Mouse (Mus musculus) hindbrain, postnatal 0 days (tissue): ENCODE results near the gene Tenm2. TPM values are rescaled to one million over a fixed set of nuclear protein-coding genes. Genes with fewer than 3 reads are reported as not detected.
A peak's percentile ranks its signal among the peaks of the same experiment; 100 is the strongest.

Source experiments
- ATAC-seq: fragments of 200-750 bp; cut with Nextera tagmentation; 2 replicates; pipeline ENCODE4 v1.8.0; 2017; ENCODE audit warnings: mild to moderate bottlenecking, moderate TSS enrichment, moderate library complexity
- DNase-seq: peaks from one replicate; pipeline ENCODE4 v3.0.0-alpha.2; 2015; ENCODE audit warnings: low spot score
- H3K27ac ChIP-seq: fragments of 300-500 bp; sonication (generic); 2 replicates; pipeline ENCODE4 v1.5.1; 2014; ENCODE audit warnings: mild to moderate bottlenecking
- H3K27me3 ChIP-seq: fragments of 300-500 bp; sonication (generic); 2 replicates; pipeline ENCODE4 v1.6.1; 2014; ENCODE audit warnings: low read length, mixed read lengths; ENCODE audit not compliant: insufficient read depth
- H3K36me3 ChIP-seq: fragments of 300-500 bp; sonication (generic); 2 replicates; pipeline ENCODE4 v1.6.1; 2014; ENCODE audit warnings: low read length, mixed read lengths; ENCODE audit not compliant: insufficient read depth
- H3K4me1 ChIP-seq: fragments of 300-500 bp; sonication (generic); 2 replicates; pipeline ENCODE4 v1.6.1; 2014; ENCODE audit warnings: antibody characterized with exemption, low read length, mixed read lengths; ENCODE audit not compliant: insufficient read depth
- H3K4me2 ChIP-seq: fragments of 300-500 bp; sonication (generic); 2 replicates; pipeline ENCODE4 v1.6.1; 2014; ENCODE audit warnings: low read depth, mild to moderate bottlenecking, low read length, moderate library complexity, mixed read lengths
- H3K4me3 ChIP-seq: fragments of 300-500 bp; sonication (generic); 2 replicates; pipeline ENCODE4 v1.5.1; 2014; ENCODE audit warnings: low read length
- H3K9ac ChIP-seq: fragments of 300-500 bp; sonication (generic); replicated peaks from 2 replicates; pipeline ENCODE4 v1.6.1; 2014; ENCODE audit warnings: mild to moderate bottlenecking, low read length, moderate library complexity, mixed read lengths
- H3K9me3 ChIP-seq: fragments of 300-500 bp; sonication (generic); 2 replicates; pipeline ENCODE4 v1.6.1; 2016; ENCODE audit warnings: low read length, mixed read lengths
- CTCF ChIP-seq: IDR thresholded peaks from 2 replicates; pipeline ENCODE4 v1.5.1; 2016; ENCODE audit warnings: antibody characterized with exemption, control low read depth, low read depth
- WGBS: fragments of 180-500 bp; shearing (Covaris S2); extraction: QIAGEN DNeasy Blood & Tissue Kit; methylation state at CpG from one replicate; pipeline ENCODE4 v1.1.7; 2014; 5-methylcytosine and 5-hydroxymethylcytosine counted together
- polyA plus RNA-seq: library from polyadenylated mRNA; unstranded; fragments of >200 nt; fragmentation: Nextera tagmentation; extraction: Ambion mirVana; gene quantifications from 2 replicates; pipeline ENCODE4 v1.2.1, GENCODE M21; 2015
- total RNA-seq: library from RNA; depleted of rRNA; stranded (reverse); fragments of >200 nt; gene quantifications from 2 replicates; pipeline ENCODE4 v1.2.3, GENCODE M21; 2014

Tenm2 gene
- total and polyA plus RNA-seq, 2 experiments from 2014 or later = 30.1 to 78.0 TPM

- Histone ChIP-seq H3K4me1 (no peaks in the 10 kb centered on the region), H3K27ac (no peak overlapping the region), H3K36me3 (no peaks in the 10 kb centered on the region), H3K4me3 (no peak overlapping the region), H3K27me3 (no peaks in the 10 kb centered on the region), H3K4me2 (no peak overlapping the region), H3K9me3 (no peaks in the 10 kb centered on the region), H3K9ac (no peak overlapping the region)
- ATAC-seq = no peak
- no peak for TF ChIP-seq CTCF
- WGBS = 59% methylated on average over 1 of the region's 1 CpGs
- DNase-seq = no peak
These were observed 8.4 kb downstream of the Tenm2 start for GRCm38 (mm10) chr11:37227404-37227803.

- WGBS = 90% methylated on average over 10 of the region's 10 CpGs
- no peaks in the 10 kb centered on the region for H3K36me3 ChIP-seq
- H3K27me3 ChIP-seq = no peaks in the 10 kb centered on the region
- no peak for TF ChIP-seq CTCF
- H3K9me3 ChIP-seq = no peaks in the 10 kb centered on the region
- no peaks in the 10 kb centered on the region for H3K4me1 ChIP-seq
- no peak for ATAC-seq
- no peak overlapping the region for H3K4me2 ChIP-seq
- no peak overlapping the region for H3K9ac ChIP-seq
- no peak overlapping the region for H3K27ac ChIP-seq
- no peak overlapping the region for H3K4me3 ChIP-seq
- no peak for DNase-seq
These were observed 8.8 kb downstream of the Tenm2 start for GRCm38 (mm10) chr11:37226943-37227342.

- DNase-seq (no peak), ATAC-seq (no peak)
- no peak for TF ChIP-seq CTCF
These were observed 13.0 kb downstream of the Tenm2 start for GRCm38 (mm10) chr11:37222737-37223136.

GRCm38 (mm10) chr11:37222056-37222455 lies 13.7 kb downstream of the Tenm2 start:
- H3K27me3 ChIP-seq = no peaks in the 10 kb centered on the region
- H3K4me3 ChIP-seq = no peak overlapping the region
- H3K9me3 ChIP-seq = no peaks in the 10 kb centered on the region
- no peaks in the 10 kb centered on the region for H3K36me3 ChIP-seq
- ATAC-seq (no peak), DNase-seq (no peak)
- 80% methylated on average over 2 of the region's 2 CpGs for WGBS
- no peaks in the 10 kb centered on the region for H3K4me1 ChIP-seq
- TF ChIP-seq CTCF = no peak
- H3K9ac ChIP-seq = no peak overlapping the region
- no peak overlapping the region for H3K4me2 ChIP-seq
- no peak overlapping the region for H3K27ac ChIP-seq

More at GRCm38 (mm10) chr11:37222737-37223136, 13.0 kb downstream of the Tenm2 start:
- no peak overlapping the region for H3K4me3 ChIP-seq
- H3K9me3 ChIP-seq = no peaks in the 10 kb centered on the region
- WGBS = 89% methylated on average over 2 of the region's 2 CpGs
- H3K4me1 ChIP-seq = no peaks in the 10 kb centered on the region
- H3K9ac ChIP-seq = no peak overlapping the region
- no peaks in the 10 kb centered on the region for H3K27me3 ChIP-seq
- H3K36me3 ChIP-seq = no peaks in the 10 kb centered on the region
- no peak overlapping the region for H3K4me2 ChIP-seq
- no peak overlapping the region for H3K27ac ChIP-seq

- H3K9ac ChIP-seq = no peak overlapping the region
- H3K9me3 ChIP-seq = no peaks in the 10 kb centered on the region
- no peak for TF ChIP-seq CTCF
- DNase-seq (no peak), ATAC-seq (no peak)
- H3K27ac ChIP-seq = no peak overlapping the region
- no peak overlapping the region for H3K4me2 ChIP-seq
- no peaks in the 10 kb centered on the region for H3K4me1 ChIP-seq
- H3K36me3 ChIP-seq = no peaks in the 10 kb centered on the region
- no peaks in the 10 kb centered on the region for H3K27me3 ChIP-seq
- WGBS = 72% methylated on average over 6 of the region's 6 CpGs
- H3K4me3 ChIP-seq = no peak overlapping the region
These were observed 14.8 kb downstream of the Tenm2 start for GRCm38 (mm10) chr11:37220921-37221320.

GRCm38 (mm10) chr11:37186132-37186531 lies 49.6 kb downstream of the Tenm2 start:
- peak; percentile 59 for TF ChIP-seq CTCF
- no peak for ATAC-seq

GRCm38 (mm10) chr11:37177426-37177825 lies 58.3 kb downstream of the Tenm2 start:
- Histone ChIP-seq H3K4me1 (no peaks in the 10 kb centered on the region), H3K27me3 (no peaks in the 10 kb centered on the region), H3K4me3 (no peak overlapping the region), H3K36me3 (no peaks in the 10 kb centered on the region), H3K9me3 (no peaks in the 10 kb centered on the region), H3K9ac (no peak overlapping the region), H3K4me2 (no peak overlapping the region), H3K27ac (no peak overlapping the region)
- no peak for ATAC-seq
- WGBS = 91% methylated on average over 6 of the region's 6 CpGs
- no peak for TF ChIP-seq CTCF
- DNase-seq = no peak

More at GRCm38 (mm10) chr11:37186132-37186531, 49.6 kb downstream of the Tenm2 start:
- no peak overlapping the region for H3K27ac ChIP-seq
- WGBS = 22% methylated on average over 3 of the region's 3 CpGs
- H3K36me3 ChIP-seq = no peaks in the 10 kb centered on the region
- H3K9ac ChIP-seq = no peak overlapping the region
- H3K4me3 ChIP-seq = no peak overlapping the region
- no peaks in the 10 kb centered on the region for H3K9me3 ChIP-seq
- H3K4me1 ChIP-seq = no peaks in the 10 kb centered on the region
- H3K4me2 ChIP-seq = no peak overlapping the region
- DNase-seq = peak; percentile 61
- H3K27me3 ChIP-seq = no peaks in the 10 kb centered on the region
